Mouse (Mus musculus): ENCODE results near the gene Sntg2. TPM values are rescaled to one million over a fixed set of nuclear protein-coding genes. Genes with fewer than 3 reads are reported as not detected.

Sntg2 gene
- total and polyA plus RNA-seq, 2 experiments from 2014 or later, result 4.1 to 5.3 TPM

GRCm38 (mm10) chr12:30344806-30345205, 28.4 kb downstream of the Sntg2 start:
- Histone ChIP-seq H3K9ac (replicated peaks; ENCODE audit: low read length) (no peak overlapping the region), H3K36me3 (ENCODE audit: insufficient read depth, low read length) (no peaks in the 10 kb centered on the region), H3K27me3 (ENCODE audit: insufficient read depth, low read length) (no peaks in the 10 kb centered on the region), H3K4me3 (ENCODE audit: low read length) (no peak overlapping the region), H3K4me1 (ENCODE audit: insufficient read depth, low read length) (no peaks in the 10 kb centered on the region), H3K27ac (no peak overlapping the region), H3K4me2 (ENCODE audit: low read depth, low read length) (no peak overlapping the region), H3K9me3 (ENCODE audit: low read length) (no peaks in the 10 kb centered on the region)
- DNase-seq (ENCODE audit: low spot score) (no peak), ATAC-seq (no peak)
- WGBS, result 30% methylated on average over 1 of the region's 1 CpGs
- no peak for TF ChIP-seq CTCF (IDR thresholded peaks at IDR 0.05; ENCODE audit: low read depth)

GRCm38 (mm10) chr12:30336301-30336700, 36.9 kb downstream of the Sntg2 start:
- H3K9ac ChIP-seq (replicated peaks; ENCODE audit: low read length), result no peak overlapping the region
- H3K27me3 ChIP-seq (ENCODE audit: insufficient read depth, low read length), result no peaks in the 10 kb centered on the region
- no peaks in the 10 kb centered on the region for H3K9me3 ChIP-seq (ENCODE audit: low read length)
- H3K4me2 ChIP-seq (ENCODE audit: low read depth, low read length), result no peak overlapping the region
- DNase-seq (ENCODE audit: low spot score) (no peak), ATAC-seq (no peak)
- TF ChIP-seq CTCF (IDR thresholded peaks at IDR 0.05; ENCODE audit: low read depth), result no peak
- H3K36me3 ChIP-seq (ENCODE audit: insufficient read depth, low read length), result no peaks in the 10 kb centered on the region
- H3K4me3 ChIP-seq (ENCODE audit: low read length), result no peak overlapping the region
- H3K27ac ChIP-seq, result no peak overlapping the region
- 91% methylated on average over 5 of the region's 5 CpGs for WGBS
- H3K4me1 ChIP-seq (ENCODE audit: insufficient read depth, low read length), result no peaks in the 10 kb centered on the region

DNA sequence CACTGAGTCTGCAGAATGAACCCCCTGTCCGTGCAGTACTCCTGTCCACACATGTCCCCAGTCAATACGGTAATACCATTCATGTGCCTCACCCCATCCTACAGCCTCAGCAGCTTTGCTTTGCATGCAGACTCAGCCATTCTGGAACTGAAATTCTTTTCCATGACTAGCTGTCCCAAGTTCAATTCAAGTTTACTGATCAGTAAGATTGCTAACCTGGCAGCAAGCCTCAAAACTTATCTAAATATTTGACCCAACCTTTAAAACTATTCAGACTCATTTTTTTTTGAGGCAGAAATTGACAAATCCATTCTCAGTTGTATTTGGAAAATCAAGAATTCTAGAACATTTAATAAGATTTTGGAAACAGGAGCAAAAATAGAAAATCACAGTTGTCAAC, 38.7 kb downstream of the Sntg2 start:
- no peaks in the 10 kb centered on the region for H3K27me3 ChIP-seq (ENCODE audit: insufficient read depth, low read length)
- no peak overlapping the region for H3K27ac ChIP-seq
- no peaks in the 10 kb centered on the region for H3K4me1 ChIP-seq (ENCODE audit: insufficient read depth, low read length)
- no peak overlapping the region for H3K4me2 ChIP-seq (ENCODE audit: low read depth, low read length)
- no peak overlapping the region for H3K9ac ChIP-seq (replicated peaks; ENCODE audit: low read length)
- no peak for DNase-seq (ENCODE audit: low spot score)
- H3K9me3 ChIP-seq (ENCODE audit: low read length), result no peaks in the 10 kb centered on the region
- no peaks in the 10 kb centered on the region for H3K36me3 ChIP-seq (ENCODE audit: insufficient read depth, low read length)
- whole genome bisulfite sequencing, result 92% methylated on average over 2 of the region's 2 CpGs
- H3K4me3 ChIP-seq (ENCODE audit: low read length), result no peak overlapping the region
- ATAC-seq, result no peak
- no peak for TF ChIP-seq CTCF (IDR thresholded peaks at IDR 0.05; ENCODE audit: low read depth)

DNA sequence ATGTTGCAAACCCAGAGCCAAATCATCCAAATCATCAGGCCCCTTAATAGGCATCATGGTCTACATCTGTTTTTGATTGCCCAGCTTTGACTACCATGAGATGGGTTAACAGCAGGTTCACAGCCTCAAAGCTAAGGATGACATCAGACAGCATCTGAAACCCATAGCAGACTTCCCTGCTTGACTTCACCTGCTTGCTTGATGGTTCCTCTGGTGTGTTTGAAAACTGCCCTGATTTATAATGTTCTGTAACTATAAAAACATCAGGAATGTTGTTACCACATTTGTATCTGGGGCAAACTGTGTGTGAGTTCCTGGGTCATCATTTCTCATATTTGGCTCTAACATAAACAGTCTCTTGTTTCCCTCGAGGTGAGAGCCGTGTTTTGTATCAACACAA, 55.2 kb downstream of the Sntg2 start:
- ATAC-seq (no peak), DNase-seq (ENCODE audit: low spot score) (no peak)
- H3K36me3 ChIP-seq (ENCODE audit: insufficient read depth, low read length), result no peaks in the 10 kb centered on the region
- no peak overlapping the region for H3K9ac ChIP-seq (replicated peaks; ENCODE audit: low read length)
- H3K27ac ChIP-seq, result no peak overlapping the region
- H3K4me2 ChIP-seq (ENCODE audit: low read depth, low read length), result no peak overlapping the region
- H3K27me3 ChIP-seq (ENCODE audit: insufficient read depth, low read length), result no peaks in the 10 kb centered on the region
- no peak for TF ChIP-seq CTCF (IDR thresholded peaks at IDR 0.05; ENCODE audit: low read depth)
- WGBS, result 61% methylated on average over 2 of the region's 2 CpGs
- no peaks in the 10 kb centered on the region for H3K9me3 ChIP-seq (ENCODE audit: low read length)
- H3K4me1 ChIP-seq (ENCODE audit: insufficient read depth, low read length), result no peaks in the 10 kb centered on the region
- no peak overlapping the region for H3K4me3 ChIP-seq (ENCODE audit: low read length)

DNA sequence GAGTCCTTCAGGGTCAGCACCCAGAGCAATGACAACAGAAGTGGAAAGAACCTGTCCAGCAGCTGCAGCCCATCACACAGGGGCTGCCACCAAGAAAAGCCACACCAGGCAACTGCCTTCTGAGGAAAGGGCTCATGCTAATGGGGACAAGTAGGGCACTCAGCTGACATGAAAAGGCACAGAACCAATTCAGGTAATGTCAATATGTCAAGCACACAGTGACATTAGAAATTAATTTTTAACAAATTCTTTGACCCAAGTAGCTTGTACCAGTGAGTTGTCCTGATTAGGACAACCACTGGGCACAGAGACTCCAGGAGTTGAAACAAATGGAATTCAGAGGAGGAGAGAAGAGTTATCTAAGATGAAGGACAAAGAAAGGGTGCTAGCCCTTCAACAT, 60.2 kb downstream of the Sntg2 start:
- no peak overlapping the region for H3K9ac ChIP-seq (replicated peaks; ENCODE audit: low read length)
- H3K4me3 ChIP-seq (ENCODE audit: low read length), result no peak overlapping the region
- H3K4me1 ChIP-seq (ENCODE audit: insufficient read depth, low read length), result no peaks in the 10 kb centered on the region
- DNase-seq (ENCODE audit: low spot score) (no peak), ATAC-seq (no peak)
- no peak overlapping the region for H3K4me2 ChIP-seq (ENCODE audit: low read depth, low read length)
- H3K9me3 ChIP-seq (ENCODE audit: low read length), result no peaks in the 10 kb centered on the region
- no peaks in the 10 kb centered on the region for H3K27me3 ChIP-seq (ENCODE audit: insufficient read depth, low read length)
- H3K27ac ChIP-seq, result no peak overlapping the region
- H3K36me3 ChIP-seq (ENCODE audit: insufficient read depth, low read length), result no peaks in the 10 kb centered on the region
- no peak for TF ChIP-seq CTCF (IDR thresholded peaks at IDR 0.05; ENCODE audit: low read depth)

DNA sequence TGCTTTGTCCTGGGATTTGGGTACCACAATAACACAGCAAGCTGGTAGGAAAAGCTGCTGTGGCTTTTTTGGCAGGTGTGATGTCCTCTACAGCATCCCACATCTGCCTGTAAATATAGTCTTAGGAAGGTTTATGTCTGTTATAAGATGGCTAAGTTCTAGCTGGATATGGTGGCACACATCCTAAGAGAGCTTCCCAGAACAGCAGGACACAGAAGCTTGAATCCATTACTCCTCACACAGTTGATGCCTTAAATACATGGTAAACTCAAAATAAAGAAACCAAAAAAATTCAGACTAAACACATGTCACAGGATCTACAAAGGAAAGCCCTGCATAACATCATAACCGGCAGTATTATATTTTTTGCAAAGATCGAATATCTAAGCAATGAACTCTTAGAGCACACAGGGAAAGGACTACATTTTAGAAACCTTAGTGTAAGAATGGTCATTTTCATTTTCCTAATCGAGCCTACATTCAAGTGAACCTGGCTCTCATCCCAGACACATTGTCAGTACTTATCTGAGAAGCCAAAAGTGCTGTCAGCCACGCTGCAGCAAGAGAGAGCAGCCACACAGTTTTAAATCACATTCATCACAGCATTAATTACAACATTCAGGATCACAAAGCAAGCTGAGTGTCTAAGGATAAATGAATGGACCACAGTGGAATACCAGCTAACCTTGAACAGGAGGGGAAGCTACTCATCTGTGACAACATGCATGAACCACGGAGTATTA, 64.8 kb downstream of the Sntg2 start:
- ATAC-seq (no peak), DNase-seq (ENCODE audit: low spot score) (peak; percentile 48)
- H3K4me3 ChIP-seq (ENCODE audit: low read length), result no peak overlapping the region
- no peaks in the 10 kb centered on the region for H3K4me1 ChIP-seq (ENCODE audit: insufficient read depth, low read length)
- 49% methylated on average over 5 of the region's 5 CpGs for WGBS
- TF ChIP-seq CTCF (IDR thresholded peaks at IDR 0.05; ENCODE audit: low read depth), result no peak
- no peak overlapping the region for H3K4me2 ChIP-seq (ENCODE audit: low read depth, low read length)
- H3K36me3 ChIP-seq (ENCODE audit: insufficient read depth, low read length), result no peaks in the 10 kb centered on the region
- no peak overlapping the region for H3K9ac ChIP-seq (replicated peaks; ENCODE audit: low read length)
- no peaks in the 10 kb centered on the region for H3K9me3 ChIP-seq (ENCODE audit: low read length)
- H3K27ac ChIP-seq, result no peak overlapping the region
- no peaks in the 10 kb centered on the region for H3K27me3 ChIP-seq (ENCODE audit: insufficient read depth, low read length)

GRCm38 (mm10) chr12:30292724-30293560, 80.2 kb downstream of the Sntg2 start:
- Histone ChIP-seq H3K36me3 (ENCODE audit: insufficient read depth, low read length) (no peaks in the 10 kb centered on the region), H3K4me2 (ENCODE audit: low read depth, low read length) (no peak overlapping the region), H3K4me3 (ENCODE audit: low read length) (no peak overlapping the region), H3K9me3 (ENCODE audit: low read length) (no peaks in the 10 kb centered on the region), H3K27ac (no peak overlapping the region), H3K27me3 (ENCODE audit: insufficient read depth, low read length) (no peaks in the 10 kb centered on the region), H3K4me1 (ENCODE audit: insufficient read depth, low read length) (no peaks in the 10 kb centered on the region), H3K9ac (replicated peaks; ENCODE audit: low read length) (no peak overlapping the region)
- no peak for DNase-seq (ENCODE audit: low spot score)
- no peak for TF ChIP-seq CTCF (IDR thresholded peaks at IDR 0.05; ENCODE audit: low read depth)
- no peak for ATAC-seq
- WGBS, result 79% methylated on average over 13 of the region's 13 CpGs

Measured in hindbrain, postnatal 0 days (tissue).